Mouse (Mus musculus) midbrain, embryonic 12.5 days (tissue): Measurements from ENCODE around the gene Tmod1. TPM values are rescaled to one million over a fixed set of nuclear protein-coding genes. Genes with fewer than 3 reads are reported as not detected.

ENCODE experiments used
- ATAC-seq: fragments of 200-750 bp; cut with Nextera tagmentation; 2 replicates; pipeline ENCODE4 v1.8.0; 2017; ENCODE audit warnings: low read depth, moderate TSS enrichment, moderate library complexity; ENCODE audit not compliant: low FRiP score
- H3K27ac ChIP-seq: fragments of 300-500 bp; sonication (generic); replicated peaks from 2 replicates; pipeline ENCODE4 v1.5.1; 2016; ENCODE audit warnings: mild to moderate bottlenecking
- H3K27me3 ChIP-seq: fragments of 300-500 bp; sonication (generic); 2 replicates; pipeline ENCODE4 v1.6.1; 2016; ENCODE audit warnings: mild to moderate bottlenecking
- H3K36me3 ChIP-seq: fragments of 300-500 bp; sonication (generic); 2 replicates; pipeline ENCODE4 v1.6.1; 2016
- H3K4me1 ChIP-seq: fragments of 300-500 bp; sonication (generic); 2 replicates; pipeline ENCODE4 v1.6.1; 2016
- H3K4me2 ChIP-seq: fragments of 300-500 bp; sonication (generic); replicated peaks from 2 replicates; pipeline ENCODE4 v1.6.1; 2016; ENCODE audit warnings: mild to moderate bottlenecking, moderate library complexity
- H3K4me3 ChIP-seq: fragments of 300-500 bp; sonication (generic); 2 replicates; pipeline ENCODE4 v1.5.1; 2016; ENCODE audit warnings: mild to moderate bottlenecking
- H3K9ac ChIP-seq: fragments of 300-500 bp; sonication (generic); replicated peaks from 2 replicates; pipeline ENCODE4 v1.6.1; 2016; ENCODE audit warnings: mild to moderate bottlenecking, moderate library complexity
- H3K9me3 ChIP-seq: fragments of 300-500 bp; sonication (generic); 2 replicates; pipeline ENCODE4 v1.6.1; 2016; ENCODE audit warnings: mild to moderate bottlenecking
- WGBS: fragments of 180-500 bp; shearing (Covaris S2); methylation state at CpG from one replicate; pipeline ENCODE4 v1.1.7; 2016; 5-methylcytosine and 5-hydroxymethylcytosine counted together
- polyA plus RNA-seq: library from polyadenylated mRNA; unstranded; fragments of >200 nt; fragmentation: Nextera tagmentation; extraction: Ambion mirVana; gene quantifications from 2 replicates; pipeline ENCODE4 v1.2.1, GENCODE M21; 2016

Gene Tmod1
- polyA plus RNA-seq, 1 experiment from 2014 or later, result 1.7 TPM

- Histone ChIP-seq H3K36me3 (peaks cover 94% of the 10 kb centered on the region), H3K9ac (no peak overlapping the region)
- no peak for ATAC-seq
These were observed 125.3 kb downstream of the Tmod1 start for GRCm38 (mm10) chr4:46164027-46164426.

More at GRCm38 (mm10) chr4:46164027-46164426, 125.3 kb downstream of the Tmod1 start:
- H3K4me2 ChIP-seq, result no peak overlapping the region
- no peaks in the 10 kb centered on the region for H3K27me3 ChIP-seq
- H3K4me3 ChIP-seq, result no peak overlapping the region
- WGBS, result 90% methylated on average over 2 of the region's 2 CpGs
- H3K27ac ChIP-seq, result no peak overlapping the region
- H3K4me1 ChIP-seq, result no peaks in the 10 kb centered on the region
- no peaks in the 10 kb centered on the region for H3K9me3 ChIP-seq

Other genes starting within 250 kb of the Tmod1 start
- 8.6 and 9.0 TPM in 2 replicates for gene Aldh1b1, start 239.9 kb upstream of the Tmod1 start, polyA plus RNA-seq
- 63.3 and 69.5 TPM in 2 replicates for gene Igfbpl1, start 212.0 kb upstream of the Tmod1 start, polyA plus RNA-seq
- 0.81 and 1.3 TPM in 2 replicates for gene Stra6l, start 190.3 kb upstream of the Tmod1 start, polyA plus RNA-seq
- 0.05 TPM in 1 of 2 replicates, not detected in the other for gene Ccdc180, start 148.6 kb upstream of the Tmod1 start, polyA plus RNA-seq
- 12.0 and 15.9 TPM in 2 replicates for gene Tdrd7, start 73.6 kb upstream of the Tmod1 start, polyA plus RNA-seq
- gene Ncbp1, start 99.7 kb downstream of the Tmod1 start, polyA plus RNA-seq, result 111 and 113 TPM in 2 replicates
- 52.6 and 59.5 TPM in 2 replicates for gene Tstd2, start 99.8 kb downstream of the Tmod1 start, polyA plus RNA-seq
- 30.6 and 31.4 TPM in 2 replicates for gene Xpa, start 157.4 kb downstream of the Tmod1 start, polyA plus RNA-seq